Mouse (Mus musculus): Measurements from ENCODE around the gene Oaz1.

DNA sequence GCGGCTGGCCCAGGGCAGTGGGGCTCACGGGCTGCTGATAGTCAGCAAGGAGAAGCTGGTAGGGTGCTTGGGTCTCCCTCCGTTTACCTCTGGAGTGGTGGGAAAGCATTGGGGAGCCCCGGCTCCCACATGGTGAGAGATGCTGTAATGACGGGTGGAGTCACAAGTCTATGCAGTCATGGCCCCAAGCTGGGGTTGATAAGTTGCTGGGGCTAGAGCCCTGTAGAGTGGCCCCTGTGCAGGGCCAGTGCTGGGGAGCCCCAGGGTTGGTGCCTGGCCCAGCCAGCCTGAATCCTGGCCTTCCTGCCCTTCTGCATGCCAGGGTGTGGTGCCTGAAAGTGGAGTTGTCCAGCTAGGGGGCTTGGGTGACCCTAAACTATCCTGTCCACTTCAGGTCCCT is 35.8 kb downstream of the Oaz1 start:
- TF ChIP-seq POLR2A (IDR thresholded peaks at IDR 0.05; ENCODE audit: low read depth, low read length) (no peak), CTCF (conservative IDR thresholded peaks at IDR 0.05; ENCODE audit: insufficient read depth, insufficient read length, low read depth, low read length) (no peak)
